Comparison of ENCODE assay signal across 21 mouse cellular contexts in the genomic region with DNA sequence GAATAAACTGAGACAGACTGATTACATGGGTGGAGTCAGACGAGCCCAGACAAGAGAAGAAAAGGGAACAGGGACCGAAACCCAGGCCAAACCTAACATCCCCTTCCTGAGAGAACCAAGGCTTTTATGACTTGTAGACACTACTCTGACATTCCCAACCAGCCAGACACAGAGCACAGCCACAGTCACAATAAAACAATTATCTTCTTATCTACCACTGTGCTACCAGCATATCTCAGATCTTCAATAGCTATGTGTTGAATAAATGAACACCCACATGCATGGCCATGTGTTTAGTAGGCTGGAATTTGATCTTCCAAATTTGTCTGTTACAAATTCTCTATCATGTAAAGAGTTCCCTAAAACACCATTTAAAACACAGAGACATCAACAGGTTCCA.
DNase-seq lines count a peak whose midpoint lies in the region; ATAC-seq and TF ChIP-seq lines count a peak whose summit lies in the region.
"Had no signal": no experiment of that assay in that cellular context is flagged by ENCODE, and none has a peak within 500 bp of the region (broad histone marks: within the 10 kb centered on the region; RNA-seq: fewer than 3 reads in every experiment).

No protein-coding gene starts in this region.

- no peak for TF ChIP-seq POLR2A in CH12.LX (IDR thresholded peaks at IDR 0.05; ENCODE audit: low read depth, low read length)

- no peaks in the 10 kb centered on the region for H3K9me3 ChIP-seq in heart, embryonic 12.5 days (replicated peaks)
- H3K9me3 ChIP-seq in heart, postnatal 0 days (replicated peaks; ENCODE audit: control insufficient read depth, low read length) = no peaks in the 10 kb centered on the region
- no peaks in the 10 kb centered on the region for H3K9me3 ChIP-seq in CH12.LX (replicated peaks; ENCODE audit: low read length)
- H3K9me3 ChIP-seq: embryonic facial prominence, embryonic 10.5 days; embryonic facial prominence, embryonic 12.5 days; forebrain, embryonic 13.5 days; forebrain, embryonic 15.5 days had no signal

- peaks cover 9% of the 10 kb centered on the region; the same call in 1 of the 2 replicates for H3K4me1 ChIP-seq in heart, embryonic 12.5 days (replicated peaks)
- no peaks in the 10 kb centered on the region for H3K4me1 ChIP-seq in heart, postnatal 0 days (ENCODE audit: control insufficient read depth, insufficient read depth)
- peaks cover 0 to 7% of the 10 kb centered on the region in 2 experiments; a peak in 2 of 4 replicates for H3K4me1 ChIP-seq in CH12.LX (ENCODE audit: control insufficient read depth in 1 of 2, insufficient read depth in 2 of 2)
- H3K4me1 ChIP-seq: embryonic facial prominence, embryonic 10.5 days; embryonic facial prominence, embryonic 12.5 days; forebrain, embryonic 13.5 days; forebrain, embryonic 15.5 days had no signal

- no peak overlapping the region for H3K27ac ChIP-seq in heart, embryonic 12.5 days (ENCODE audit: poor library complexity, severe bottlenecking)
- no peak overlapping the region for H3K27ac ChIP-seq in heart, postnatal 0 days (ENCODE audit: low read depth)
- no peak overlapping the region for H3K27ac ChIP-seq in CH12.LX (ENCODE audit: insufficient read depth, low read depth)
- H3K27ac ChIP-seq: embryonic facial prominence, embryonic 10.5 days; embryonic facial prominence, embryonic 12.5 days; forebrain, embryonic 13.5 days; forebrain, embryonic 15.5 days had no signal

- TF ChIP-seq EP300 in heart, postnatal 0 days (IDR thresholded peaks at IDR 0.05; ENCODE audit: low read depth) = no peak
- TF ChIP-seq EP300 in CH12.LX (IDR thresholded peaks at IDR 0.05; ENCODE audit: low read length) = 0 out of 2 replicates have a peak, but pooled peaks have one; percentile 18

- H3K27me3 ChIP-seq in heart, embryonic 12.5 days (replicated peaks) = no peaks in the 10 kb centered on the region
- H3K27me3 ChIP-seq in heart, postnatal 0 days (ENCODE audit: control insufficient read depth, insufficient read depth, low read length) = no peaks in the 10 kb centered on the region
- peaks cover 42% of the 10 kb centered on the region for H3K27me3 ChIP-seq in CH12.LX (replicated peaks)
- H3K27me3 ChIP-seq: embryonic facial prominence, embryonic 12.5 days; forebrain, embryonic 13.5 days; forebrain, embryonic 15.5 days had no signal

- dilution Hi-C loops in CH12.LX (cut with MboI; ENCODE audit: extremely low pct_ligation_motif_present, extremely low pct_unique_long_range_greater_than_20kb, low sequenced_read_pairs) = no loop called here

- H3K79me2 ChIP-seq in CH12.LX (replicated peaks; ENCODE audit: control insufficient read depth, extremely low read depth, insufficient read depth, poor library complexity, severe bottlenecking) = no peaks in the 10 kb centered on the region

- no peak overlapping the region for H3K9ac ChIP-seq in heart, embryonic 12.5 days
- H3K9ac ChIP-seq in heart, postnatal 0 days (replicated peaks; ENCODE audit: low read depth, low read length) = no peak overlapping the region
- no peak overlapping the region for H3K9ac ChIP-seq in CH12.LX (ENCODE audit: insufficient read depth, low read depth)
- H3K9ac ChIP-seq: embryonic facial prominence, embryonic 12.5 days; forebrain, embryonic 13.5 days; forebrain, embryonic 15.5 days; forebrain, postnatal 0 days had no signal

- no peak overlapping the region for H3K4me2 ChIP-seq in heart, embryonic 12.5 days
- H3K4me2 ChIP-seq in heart, postnatal 0 days (ENCODE audit: low read depth, low read length) = no peak overlapping the region
- H3K4me2 ChIP-seq in CH12.LX (ENCODE audit: insufficient read depth, low read depth, poor library complexity, severe bottlenecking) = no peak overlapping the region
- H3K4me2 ChIP-seq: embryonic facial prominence, embryonic 12.5 days; forebrain, embryonic 13.5 days; forebrain, embryonic 15.5 days had no signal

- H3K36me3 ChIP-seq in heart, embryonic 12.5 days = no peaks in the 10 kb centered on the region
- H3K36me3 ChIP-seq in heart, postnatal 0 days (replicated peaks; ENCODE audit: control insufficient read depth, insufficient read depth, low read length) = no peaks in the 10 kb centered on the region
- no peaks in the 10 kb centered on the region for H3K36me3 ChIP-seq in CH12.LX (replicated peaks in 1 of 2; ENCODE audit: control insufficient read depth in 1 of 2, insufficient read depth in 1 of 2, low read length in 1 of 2)
- H3K36me3 ChIP-seq: embryonic facial prominence, embryonic 10.5 days; embryonic facial prominence, embryonic 12.5 days; forebrain, embryonic 15.5 days had no signal

- in situ Hi-C loops in CH12.LX (cut with MboI; ENCODE audit: low pct_ligation_motif_present, low pct_unique_long_range_greater_than_20kb, low sequenced_read_pairs) = no loop called here

- no peak overlapping the region for H3K4me3 ChIP-seq in heart, embryonic 12.5 days
- no peak overlapping the region for H3K4me3 ChIP-seq in heart, postnatal 0 days (ENCODE audit: low read depth, low read length)
- H3K4me3 ChIP-seq in CH12.LX (replicated peaks in 1 of 3; ENCODE audit: low read depth in 2 of 3, low read length in 2 of 3, poor library complexity in 1 of 3) = no peak overlapping the region
- H3K4me3 ChIP-seq: embryonic facial prominence, embryonic 10.5 days; embryonic facial prominence, embryonic 12.5 days; forebrain, embryonic 13.5 days; forebrain, embryonic 15.5 days had no signal

- no peak for TF ChIP-seq RAD21 in CH12.LX (IDR thresholded peaks at IDR 0.05; ENCODE audit: low read depth, low read length)

- peak; percentile 45; the same call in 1 of the 2 replicates for ATAC-seq in heart, embryonic 12.5 days (ENCODE audit: insufficient number of reproducible peaks, low FRiP score)
- ATAC-seq in heart, postnatal 0 days (ENCODE audit: insufficient read depth, low read depth) = no peak
- ATAC-seq: CD4-positive, CD25-positive, alpha-beta regulatory T cell, adult 4 months; forebrain, embryonic 13.5 days; forebrain, embryonic 15.5 days; forebrain, postnatal 0 days had no signal

- DNase-seq in heart, postnatal 36 days = no peak
- DNase-seq in heart, postnatal 0 days (ENCODE audit: low spot score) = peak; percentile 15
- DNase-seq in heart, adult 9 months (ENCODE audit: low spot score in 2 of 2) = no peak
- DNase-seq in CH12.LX (ENCODE audit: extremely low read depth) = no peak
- no peak for DNase-seq in frontal cortex, adult 2 months (ENCODE audit: extremely low spot score in 1 of 2, low spot score in 1 of 2)
- DNase-seq: adrenal gland, adult 2 months; adrenal gland, postnatal 10 days; adrenal gland, postnatal 25 days; B cell, adult 2 months; cerebellum, adult 11 months; cerebellum, adult 18-20 months; cerebellum, adult 8-10 months; cerebellum, adult 9-11 months; cerebellum, postnatal 14 days; forebrain, postnatal 0 days had no signal

- no peak for TF ChIP-seq CTCF in heart, postnatal 0 days (IDR thresholded peaks at IDR 0.05; ENCODE audit: low read depth)
- TF ChIP-seq CTCF in CH12.LX (conservative IDR thresholded peaks at IDR 0.05 in 1 of 2, IDR thresholded peaks at IDR 0.05 in 1 of 2; ENCODE audit: low read depth in 2 of 2, low read length in 2 of 2) = no peak

- intact Hi-C loops in heart, postnatal 36 days (cut with DNase I) = no loop called here

- 65% methylated on average over 2 of the region's 2 CpGs for WGBS in heart, embryonic 12.5 days
- 63% methylated on average over 2 of the region's 2 CpGs for WGBS in heart, postnatal 0 days

TF ChIP-seq in CH12.LX, 34 proteins besides CTCF, POLR2A, EP300 and RAD21:
- TF ChIP-seq TCF12 (IDR thresholded peaks at IDR 0.05; ENCODE audit: low read depth, low read length) (no peak), IRF4 (IDR thresholded peaks at IDR 0.05; ENCODE audit: low read depth, low read length) (peak; percentile 40; the same call in 1 of the 2 replicates)
TF ChIP-seq in CH12.LX: peak in this region for 1.
